Comparison of ENCODE assay signal across 8 mouse cellular contexts in genomic region chrX:59566826-59567694, GRCm38 (mm10). TPM values are rescaled to one million over a fixed set of nuclear protein-coding genes. Genes with fewer than 3 reads are reported as not detected.
DNase-seq lines count a peak whose midpoint lies in the region; ATAC-seq lines count a peak whose summit lies in the region.

No protein-coding gene starts in this region.

- peak overlapping the region; percentile 43 for H3K9ac ChIP-seq in kidney, embryonic 15.5 days
- no peak overlapping the region for H3K9ac ChIP-seq in liver, embryonic 15.5 days

- 22% methylated on average over 74 of the region's 75 CpGs for WGBS in kidney, embryonic 15.5 days
- whole genome bisulfite sequencing in liver, embryonic 15.5 days (ENCODE audit: insufficient replicate concordance) = 19% methylated on average over 57 of the region's 75 CpGs

- H3K27ac ChIP-seq in kidney, embryonic 15.5 days = no peak overlapping the region
- H3K27ac ChIP-seq in liver, embryonic 15.5 days (replicated peaks) = no peak overlapping the region

- peaks cover 39% of the 10 kb centered on the region for H3K27me3 ChIP-seq in kidney, embryonic 15.5 days
- peaks cover 42% of the 10 kb centered on the region for H3K27me3 ChIP-seq in liver, embryonic 15.5 days

- peak; percentile 46 for ATAC-seq in granulocyte monocyte progenitor cell, adult 5-6 weeks (replicated peaks; ENCODE audit: poor library complexity, severe bottlenecking)
- ATAC-seq in kidney, embryonic 15.5 days (replicated peaks; ENCODE audit: low FRiP score) = peak; percentile 79
- no peak for ATAC-seq in liver, embryonic 15.5 days (ENCODE audit: insufficient read depth)
- peak; percentile 20; the same call in 1 of the 2 replicates for ATAC-seq in neutrophil, adult 5-6 weeks (ENCODE audit: extremely low read depth, insufficient number of reproducible peaks, low FRiP score, poor library complexity, severe bottlenecking)

- H3K36me3 ChIP-seq in kidney, embryonic 15.5 days = no peaks in the 10 kb centered on the region
- H3K36me3 ChIP-seq in liver, embryonic 15.5 days (replicated peaks) = no peaks in the 10 kb centered on the region

- H3K9me3 ChIP-seq in kidney, embryonic 15.5 days (replicated peaks) = no peaks in the 10 kb centered on the region
- H3K9me3 ChIP-seq in liver, embryonic 15.5 days (replicated peaks) = no peaks in the 10 kb centered on the region

- H3K4me1 ChIP-seq in kidney, embryonic 15.5 days = peaks cover 8% of the 10 kb centered on the region; the same call in 1 of the 2 replicates
- H3K4me1 ChIP-seq in liver, embryonic 15.5 days (replicated peaks) = no peaks in the 10 kb centered on the region

- peak overlapping the region; percentile 50 for H3K4me3 ChIP-seq in kidney, embryonic 15.5 days (replicated peaks)
- peak overlapping the region; percentile 36 for H3K4me3 ChIP-seq in liver, embryonic 15.5 days (replicated peaks)

- DNase-seq in thymus, adult 18-20 months = peak; percentile 10 to 15
- DNase-seq in thymus, postnatal 0 days (ENCODE audit: low spot score) = no peak
- DNase-seq in cerebellum, postnatal 14 days = peak; percentile 44 to 59
- DNase-seq in thymus, postnatal 36 days = peak; percentile 47 to 49

- peak overlapping the region; percentile 83 for H3K4me2 ChIP-seq in kidney, embryonic 15.5 days
- peak overlapping the region; percentile 55 for H3K4me2 ChIP-seq in liver, embryonic 15.5 days

RNA-seq across cellular contexts. Expression of gene Fgf13, which starts 0.8 kb away (rescaled TPM):
- polyA plus RNA-seq in thymus, postnatal 0 days (2015; fragmentation: Nextera tagmentation; extraction: Ambion mirVana) = 2.0 and 2.2 TPM in 2 replicates
- total RNA-seq in granulocyte monocyte progenitor cell, adult 5-6 weeks (2014; fragmentation: Nextera tagmentation) = not detected in 2 replicates
- total RNA-seq in granulocyte monocyte progenitor cell, adult 5-6 weeks (2017) = 1.2 TPM in 1 of 2 replicates, not detected in the other
- 5.4 and 6.6 TPM in 2 replicates for polyA plus RNA-seq in kidney, embryonic 15.5 days (2015; fragmentation: Nextera tagmentation; extraction: Ambion mirVana)
- polyA plus RNA-seq in liver, embryonic 15.5 days (2015; fragmentation: Nextera tagmentation; extraction: Ambion mirVana) = 1.2 TPM in 2 replicates
- total RNA-seq in neutrophil, adult 5-6 weeks (2017) = 3.8 and 8.0 TPM in 2 replicates
